ENCODE assay signal across 8 mouse cellular contexts in the genomic region with DNA sequence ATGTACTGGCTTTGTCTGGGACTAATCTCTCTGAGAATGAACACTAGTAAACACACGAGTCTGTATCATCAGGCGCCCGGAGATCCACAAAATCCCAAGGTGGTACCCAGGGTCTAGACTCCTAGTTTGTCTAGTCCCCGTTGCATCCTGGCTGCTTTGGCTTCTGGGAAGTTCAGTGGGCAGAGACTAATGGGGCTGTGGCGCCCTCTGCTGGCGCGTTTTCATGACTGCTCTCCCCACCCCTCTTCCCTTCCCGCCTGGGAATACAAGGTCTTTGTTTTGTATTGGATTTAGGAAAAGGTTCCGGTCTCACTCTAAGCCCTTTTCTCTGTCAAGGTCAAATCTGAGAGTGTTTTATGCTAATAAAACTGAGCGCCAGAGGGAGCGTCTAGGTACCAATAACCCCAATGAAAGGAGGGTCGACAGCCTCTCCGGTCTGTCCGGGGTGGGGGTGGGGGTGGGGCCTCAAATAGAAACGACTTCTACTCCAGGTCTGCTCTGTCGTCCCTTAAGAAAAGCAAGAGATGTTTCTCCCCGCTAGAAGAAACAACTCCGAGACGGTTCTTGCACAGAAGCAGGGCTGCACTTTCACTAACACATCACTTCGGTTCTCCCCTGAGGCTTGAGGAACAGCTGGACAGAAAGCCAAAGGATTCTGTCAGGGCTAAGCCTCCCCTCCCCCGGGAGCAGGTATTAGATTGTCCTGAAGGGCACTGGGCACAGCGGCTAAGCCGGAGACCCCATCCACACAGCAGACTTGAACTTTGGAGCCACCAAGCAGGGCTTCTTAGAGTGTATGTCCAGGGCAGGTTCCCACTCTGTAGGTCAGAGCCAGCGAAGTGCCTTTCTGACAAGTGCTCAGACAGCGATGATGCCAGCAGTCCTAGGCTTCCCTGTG. TPM values are rescaled to one million over a fixed set of nuclear protein-coding genes. Genes with fewer than 3 reads are reported as not detected.
DNase-seq lines count a peak whose midpoint lies in the region; ATAC-seq lines count a peak whose summit lies in the region.

No protein-coding gene starts in this region.

- peak; percentile 59 for DNase-seq in urinary bladder, postnatal 14 days (ENCODE audit: low spot score)
- DNase-seq in urinary bladder, adult 2 months (ENCODE audit: low spot score): no peak
- DNase-seq in cerebellum, postnatal 36 days: peak; percentile 61 to 62
- DNase-seq in gastrocnemius, postnatal 14 days: peak; percentile 63
- DNase-seq in left cerebral cortex, postnatal 4 days: peak; percentile 79
- peak; percentile 84 for DNase-seq in right cerebral cortex, postnatal 4 days

- intact Hi-C loops in gastrocnemius, postnatal 14 days (cut with DNase I; ENCODE audit: low total_unique reads): loop anchor here (10.0 kb wide), 1 partner anchor 188 kb away; no protein-coding TSS in a partner anchor
- intact Hi-C loops in left cerebral cortex, postnatal 4 days (cut with DNase I): loop anchor here (5.0 kb wide), 1 partner anchor 196 kb away; no protein-coding TSS in a partner anchor

- ATAC-seq in inflammation-experienced regulatory T-cells, adult 6 months: peak; percentile 48
- peak; percentile 73 for ATAC-seq in megakaryocyte-erythroid progenitor cell, adult 5-6 weeks (replicated peaks; ENCODE audit: low FRiP score, low TSS enrichment, poor library complexity, severe bottlenecking)

RNA-seq across cellular contexts. Expression of a gene that starts 22.1 kb away (rescaled TPM):
- not detected in 2 replicates for polyA plus RNA-seq in urinary bladder, adult 2 months (2012; rRNA removed)
- total RNA-seq in gastrocnemius, postnatal 14 days (2021): not detected
- polyA plus RNA-seq in inflammation-experienced regulatory T-cells, adult 6 months (2017; shearing (Covaris generic)): under 1 TPM in 1 of 3 experiments, not detected in 2; 0.43 TPM
- total RNA-seq in left cerebral cortex, postnatal 4 days (2021): under 1 TPM in 1 of 2 experiments, not detected in 1; 0.50 TPM
- total RNA-seq in megakaryocyte-erythroid progenitor cell, adult 5-6 weeks (2014; fragmentation: Nextera tagmentation): not detected in 2 replicates
- total RNA-seq in megakaryocyte-erythroid progenitor cell, adult 5-6 weeks (2017): not detected in 2 replicates
